Mouse (Mus musculus): ENCODE measurements around the gene Mrps16.

Gene Mrps16

DNA sequence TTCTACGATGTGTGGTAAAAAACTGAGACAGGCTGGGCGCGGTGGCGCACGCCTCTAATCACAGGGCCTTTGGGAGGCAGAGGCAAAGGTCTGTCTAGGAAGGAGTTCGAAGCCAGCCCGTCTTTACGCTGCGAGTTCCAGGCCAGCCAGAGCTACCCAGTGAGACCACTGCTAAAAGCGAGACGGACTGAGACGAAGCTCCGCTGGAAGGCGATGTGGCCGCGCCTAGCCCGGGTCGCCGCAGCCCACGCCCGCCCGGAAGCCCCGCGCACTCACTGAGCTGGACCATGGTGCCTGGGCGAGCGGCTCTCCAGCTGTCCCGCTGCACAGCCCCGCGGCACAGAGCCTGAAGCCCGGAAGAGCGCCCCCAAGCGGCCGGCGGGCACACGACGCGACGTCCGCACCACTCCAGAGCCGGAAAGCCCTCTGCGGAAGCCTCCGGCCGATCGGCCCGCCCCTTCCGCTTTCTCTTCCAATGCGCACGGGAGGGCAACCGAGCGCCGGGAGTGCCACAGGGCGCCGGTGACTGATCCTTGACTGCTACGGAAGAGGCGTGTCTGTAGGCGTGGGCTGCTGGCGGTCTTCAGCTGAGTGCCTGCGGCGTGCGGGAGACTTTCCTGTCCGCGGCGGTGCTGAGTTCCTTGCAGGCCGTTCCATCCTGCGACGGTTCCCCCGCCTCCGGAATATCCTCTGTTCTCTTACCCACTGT is at the start of gene Mrps16:
Gene Mrps16 (minus strand): TSS at position 430 of the 709 bp plus-strand sequence.
- DNase-seq, result peak; percentile 93

DNA sequence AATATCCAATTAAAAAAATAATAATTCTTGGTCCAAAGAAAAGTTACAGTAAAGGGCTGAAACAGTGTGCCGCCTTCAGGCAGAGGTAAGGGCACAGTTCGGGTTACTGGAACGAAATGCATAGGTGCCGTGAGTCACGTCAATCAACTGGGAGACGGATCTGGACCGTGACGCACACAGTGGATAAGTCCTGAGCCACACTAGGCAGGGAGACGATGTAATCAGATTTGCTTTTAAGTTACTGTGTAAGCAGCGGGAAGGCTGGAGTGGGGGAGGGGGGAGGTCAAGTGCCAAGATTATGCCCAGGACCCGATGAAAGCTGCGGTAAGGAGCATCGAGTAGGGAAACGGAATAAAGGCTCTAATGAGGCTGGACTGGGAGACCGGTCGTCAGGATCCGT is 48.8 kb upstream of the Mrps16 start:
- DNase-seq, result no peak

DNA sequence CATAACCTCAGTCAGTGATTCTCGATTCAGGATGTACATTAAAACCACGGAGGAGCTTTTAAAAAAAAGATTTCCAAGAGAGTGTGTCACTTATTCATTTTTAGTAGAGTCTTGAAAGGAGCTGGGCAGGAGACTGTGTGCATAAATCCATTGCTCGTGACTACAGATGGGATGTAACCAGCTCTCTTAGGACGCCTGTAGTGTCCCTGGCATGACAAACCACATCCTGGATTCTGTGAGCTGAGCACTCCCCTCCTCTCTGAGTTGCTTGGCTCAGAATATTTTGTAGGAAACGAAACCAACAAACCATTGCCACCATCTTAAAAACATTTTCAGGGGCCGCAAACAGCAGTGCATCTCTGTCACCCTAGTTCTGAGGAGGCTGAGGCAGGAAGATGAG is 43.5 kb upstream of the Mrps16 start:
- DNase-seq, result no peak

DNA sequence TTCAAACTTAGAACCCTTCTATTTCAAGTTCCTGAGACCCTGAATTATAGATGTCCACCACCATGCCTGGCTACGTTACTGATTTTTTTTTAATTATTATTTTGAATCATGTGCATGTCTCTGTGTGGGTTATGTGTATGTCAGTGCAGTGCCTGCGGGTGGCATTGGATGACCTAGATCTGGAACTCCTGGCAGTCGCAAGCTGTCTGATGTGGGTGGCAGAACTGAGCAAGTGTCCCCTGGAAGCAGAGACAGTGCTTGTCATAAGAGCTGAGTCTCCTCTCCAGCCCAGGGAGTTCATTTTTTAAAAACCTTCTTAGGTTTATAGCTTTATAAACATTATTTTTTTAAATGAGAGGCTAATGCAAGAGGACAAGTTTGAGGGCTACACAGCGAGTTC is 39.0 kb upstream of the Mrps16 start:
- DNase-seq, result no peak

DNA sequence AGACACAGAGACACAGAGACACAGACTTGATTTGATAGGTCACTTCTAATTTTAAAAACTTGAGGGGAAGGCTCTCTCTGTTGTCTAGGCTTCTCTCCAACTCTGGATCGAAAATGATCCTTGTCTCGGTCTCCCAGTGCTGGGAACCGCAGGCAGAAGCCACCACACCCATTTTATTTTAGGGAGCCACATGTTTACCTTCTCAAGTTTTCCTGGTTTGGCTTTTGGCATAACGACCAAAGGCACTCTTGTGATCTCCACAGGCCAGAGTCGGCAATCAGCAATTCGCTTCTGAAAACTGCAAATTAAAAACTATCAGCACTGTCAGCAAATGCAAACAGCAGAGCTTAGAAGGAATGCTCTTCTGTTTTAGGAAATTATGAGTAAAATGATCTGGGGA is 38.3 kb upstream of the Mrps16 start:
- DNase-seq, result no peak

DNA sequence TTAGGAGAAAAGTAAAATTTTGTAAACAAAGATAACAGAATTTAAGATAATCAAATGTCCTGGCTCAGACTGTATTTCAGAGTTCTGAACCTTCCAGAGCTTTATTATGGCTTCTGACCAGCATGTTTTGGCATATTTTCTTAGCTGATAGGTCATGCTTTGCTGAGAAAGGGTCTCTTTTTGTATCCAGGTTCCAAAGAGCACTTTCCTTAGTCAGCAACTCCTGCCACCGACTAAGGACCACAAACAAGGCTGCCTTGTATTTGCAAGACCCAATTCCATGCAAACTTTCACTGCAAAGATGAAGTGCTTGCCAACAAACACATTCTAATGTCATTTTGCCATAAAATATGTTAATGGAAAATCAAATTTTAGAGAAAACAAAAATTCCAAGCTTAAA is 36.4 kb upstream of the Mrps16 start:
- no peak for DNase-seq

DNA sequence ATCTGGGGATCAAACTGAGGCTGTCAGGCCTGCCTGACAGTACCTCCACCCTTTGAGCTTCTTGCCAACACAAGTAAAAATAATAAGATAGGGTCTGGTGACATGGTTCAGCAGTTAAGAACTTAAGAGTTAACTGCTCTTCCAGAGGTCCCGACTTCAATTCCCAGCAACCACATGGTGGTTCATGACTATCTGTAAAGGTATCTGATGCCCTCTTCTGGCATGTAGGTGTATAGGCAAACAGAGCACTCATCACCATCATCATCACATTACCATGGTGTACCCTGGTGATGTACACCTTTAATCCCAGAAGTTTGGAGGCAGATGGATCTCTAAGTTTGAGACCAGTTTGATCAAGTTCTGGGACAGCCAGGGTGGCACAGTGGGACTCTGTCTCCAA is 35.2 kb upstream of the Mrps16 start:
- DNase-seq, result no peak

DNA sequence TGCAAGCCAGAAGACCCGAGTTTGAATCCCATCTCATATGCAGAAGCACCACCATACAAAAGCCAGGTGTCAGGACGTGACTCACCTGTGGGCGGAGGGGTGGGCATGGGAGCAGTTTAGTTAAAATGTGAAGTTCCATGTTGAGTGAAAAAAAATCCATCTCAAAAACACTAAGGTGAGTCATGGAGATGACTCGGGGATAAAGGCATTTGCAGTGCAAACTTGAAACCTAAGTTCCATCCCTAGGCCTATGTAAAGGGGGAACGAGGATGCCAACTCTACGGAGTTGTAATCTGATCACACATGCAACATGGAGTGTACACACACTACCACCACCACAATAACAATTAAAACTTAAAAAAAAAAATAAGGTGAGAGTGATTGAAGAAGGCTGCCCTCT is 29.6 kb upstream of the Mrps16 start:
- no peak for DNase-seq

DNA sequence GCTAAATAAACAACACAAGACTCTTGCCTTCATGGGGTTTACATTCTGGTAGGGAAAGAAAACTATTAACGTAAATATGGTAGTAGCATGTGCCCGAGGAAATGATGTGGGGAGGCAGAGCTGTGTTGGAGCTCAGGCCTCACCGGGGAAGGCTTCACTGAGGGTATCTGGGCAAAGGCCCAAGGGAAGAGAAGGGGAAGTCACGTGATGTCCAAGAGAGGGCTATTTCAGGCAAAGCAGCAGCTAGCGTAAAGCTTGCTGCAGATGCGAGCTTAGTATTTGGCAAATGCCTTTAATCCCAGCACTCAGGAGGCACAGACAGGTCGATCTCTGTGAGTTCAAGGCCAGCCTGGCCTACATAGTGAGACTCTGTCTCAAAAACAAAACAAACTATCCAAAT is 28.8 kb upstream of the Mrps16 start:
- no peak for DNase-seq

DNA sequence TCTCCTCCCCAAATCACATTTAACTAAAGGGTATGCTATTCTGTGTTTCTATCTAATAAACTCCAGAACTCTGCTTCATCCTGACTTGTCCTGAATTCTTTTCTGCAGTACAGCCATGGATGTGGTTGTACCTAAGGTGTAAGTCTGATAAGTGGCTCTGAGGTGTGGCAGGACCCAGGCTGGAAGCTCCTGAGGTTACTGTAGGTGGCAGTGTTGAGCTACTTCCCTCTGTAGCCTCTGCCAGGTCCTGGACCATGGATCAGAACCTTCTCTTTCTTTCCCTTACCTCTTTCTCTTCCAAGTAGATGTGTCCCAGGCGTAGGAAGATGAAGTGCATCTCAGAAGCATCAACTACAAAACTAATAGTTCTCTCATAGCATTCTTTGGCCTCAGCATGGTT is 6.6 kb upstream of the Mrps16 start:
- peak; percentile 47 for DNase-seq

DNA sequence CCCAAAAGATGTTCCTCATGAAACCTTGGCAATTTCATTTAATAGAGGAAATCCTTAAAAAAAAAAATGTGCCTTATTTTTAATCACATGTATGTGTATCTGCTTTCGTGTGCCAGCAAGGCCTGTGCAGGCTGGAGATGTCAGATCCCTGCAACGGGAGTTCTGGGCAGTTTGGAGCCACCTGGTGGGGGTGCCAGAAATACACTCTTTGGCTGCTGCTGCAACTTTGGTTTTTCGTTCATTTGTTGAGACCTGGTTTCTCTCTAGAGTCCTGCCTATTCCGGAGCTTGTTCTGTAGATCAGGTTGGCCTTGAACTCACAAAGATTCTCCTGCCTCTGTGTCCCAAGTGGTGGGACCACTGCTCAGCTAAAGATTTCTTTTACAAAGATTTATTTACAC is 5.4 kb upstream of the Mrps16 start:
- peak; percentile 75 for DNase-seq

DNA sequence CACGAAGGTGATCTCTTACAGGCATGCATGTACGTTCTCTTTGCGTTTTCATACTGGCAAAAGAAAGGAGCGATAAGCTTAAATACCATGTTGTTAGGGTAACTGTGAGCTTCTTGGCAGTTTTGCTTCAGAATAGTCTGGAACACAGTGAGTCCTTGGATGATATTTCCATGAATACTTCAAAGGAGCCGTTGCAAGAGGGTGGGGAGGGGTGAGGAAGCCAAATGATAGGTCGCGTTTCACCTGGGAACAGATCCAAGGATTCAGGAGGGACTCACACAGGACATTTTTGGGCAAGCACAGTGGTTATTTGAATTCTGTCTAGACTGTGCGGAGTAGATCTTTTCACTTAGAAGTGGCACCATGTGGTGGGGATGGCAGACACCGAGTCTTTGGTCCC is 3.8 kb upstream of the Mrps16 start:
- DNase-seq, result no peak

DNA sequence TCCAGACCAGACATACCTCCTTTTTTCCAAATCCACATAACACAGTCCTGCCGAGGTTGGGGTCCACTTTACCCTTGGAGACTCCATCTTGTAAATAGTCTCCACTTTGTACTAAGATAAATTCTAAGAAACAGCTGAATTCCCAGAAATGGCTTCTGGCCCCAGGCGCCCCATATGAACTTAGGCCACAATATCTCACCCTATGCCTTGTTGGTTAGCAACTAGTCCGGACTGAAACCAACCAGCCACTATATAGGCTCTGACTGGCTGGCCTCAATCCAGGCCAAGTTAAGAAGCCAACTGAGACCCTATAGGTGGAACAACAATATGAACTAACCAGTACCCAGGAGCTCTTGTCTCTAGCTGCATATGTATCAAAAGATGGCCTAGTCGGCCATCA is 1.1 kb downstream of the Mrps16 start:
- no peak for DNase-seq

DNA sequence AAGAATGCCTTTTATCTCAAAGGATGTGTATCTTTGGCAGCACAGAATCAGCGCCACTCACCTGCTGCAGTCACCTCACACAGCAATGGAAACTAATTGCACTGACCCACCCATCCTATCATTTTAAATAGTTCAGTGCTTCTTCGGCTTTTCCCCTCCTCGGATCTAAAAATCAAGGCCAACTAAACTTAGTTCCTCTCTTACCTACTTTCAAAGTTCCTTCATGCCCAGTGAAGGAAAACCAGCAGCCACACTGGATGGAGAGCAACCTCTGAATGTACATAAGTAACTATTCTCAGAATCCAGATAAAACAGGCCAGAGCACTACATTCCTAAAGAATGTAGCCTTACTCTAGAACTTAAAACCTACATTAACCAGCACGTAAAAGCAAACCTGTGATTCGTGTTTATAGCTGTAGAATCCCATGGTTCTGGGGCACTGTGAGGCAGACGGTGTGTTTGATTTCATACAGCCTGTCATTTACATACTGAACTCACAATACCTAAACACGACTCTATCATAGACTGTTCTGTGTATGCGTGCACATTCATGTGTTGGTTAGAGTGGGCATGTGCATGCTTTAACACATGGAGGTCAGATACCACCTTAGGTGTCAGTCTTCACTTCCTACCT is 3.9 kb downstream of the Mrps16 start:
- DNase-seq, result no peak

DNA sequence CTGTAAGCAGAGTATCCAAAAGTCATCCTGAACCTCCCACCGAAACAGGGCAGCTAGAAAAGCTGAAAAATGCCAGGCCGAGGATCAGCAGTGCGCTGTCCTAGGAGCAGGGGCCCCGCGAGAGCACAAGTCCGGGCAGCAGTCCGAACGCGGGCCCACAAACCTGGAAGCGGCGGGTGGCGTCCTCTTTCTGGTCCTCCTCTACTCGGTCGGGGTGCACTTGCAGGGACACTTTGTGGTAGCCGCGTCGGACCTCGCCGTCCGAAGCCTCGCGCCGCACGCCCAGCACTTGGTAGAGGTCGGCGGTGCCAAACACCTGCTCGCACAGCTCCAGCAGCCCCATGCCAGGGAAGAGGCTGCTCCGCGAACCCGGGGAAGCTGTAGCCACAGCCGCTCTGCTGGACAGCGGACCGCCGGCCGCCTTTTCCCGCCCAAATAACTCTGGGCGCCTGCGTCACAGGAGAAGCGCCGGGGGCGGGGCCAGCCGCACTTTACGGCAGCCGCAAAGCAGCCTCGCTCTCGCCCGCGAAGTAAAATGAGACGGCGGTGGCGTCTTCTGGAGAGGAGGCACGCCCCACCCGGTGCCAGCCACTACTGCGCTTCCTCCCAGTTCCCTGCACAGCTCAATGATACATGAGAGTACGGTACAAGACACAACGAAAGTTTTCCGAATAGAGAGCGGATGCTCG is 4.8 kb downstream of the Mrps16 start, which contains the start of gene Dnajc9:
Gene Dnajc9 (minus strand): TSS at position 470 of the 689 bp plus-strand sequence.
- DNase-seq, result peak; percentile 97

DNA sequence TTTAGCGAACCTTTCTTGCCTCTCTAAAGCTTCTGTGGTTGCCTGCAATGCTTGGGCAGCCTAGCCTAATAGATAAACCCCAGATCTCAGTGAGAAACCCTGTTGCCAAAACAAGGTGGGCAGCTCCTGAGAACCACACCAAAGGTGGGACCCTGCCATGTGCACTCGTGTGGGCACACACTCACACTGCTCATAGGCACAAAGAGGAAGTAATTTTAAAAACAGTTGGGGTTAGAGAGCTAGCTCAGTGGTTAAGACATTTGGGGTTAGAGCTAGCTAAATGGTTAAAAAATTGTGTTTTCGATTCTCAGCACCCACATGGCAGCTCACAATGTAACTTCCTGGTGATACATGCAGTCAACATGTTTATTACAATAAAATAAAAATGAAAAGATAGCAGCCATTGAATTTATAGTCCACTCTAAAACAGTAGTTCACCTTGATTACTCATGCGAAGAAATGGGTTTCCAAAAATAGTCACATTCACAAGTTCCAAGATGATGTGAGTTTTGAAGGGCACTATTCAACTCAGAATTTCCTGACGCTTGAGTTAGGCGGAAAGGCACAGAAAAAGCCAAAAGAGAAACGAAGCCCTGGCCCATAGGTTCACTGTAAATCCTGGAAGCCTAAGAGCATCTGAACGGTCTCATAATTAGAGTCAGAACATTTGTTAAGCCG is 13.5 kb downstream of the Mrps16 start:
- DNase-seq, result no peak

DNA sequence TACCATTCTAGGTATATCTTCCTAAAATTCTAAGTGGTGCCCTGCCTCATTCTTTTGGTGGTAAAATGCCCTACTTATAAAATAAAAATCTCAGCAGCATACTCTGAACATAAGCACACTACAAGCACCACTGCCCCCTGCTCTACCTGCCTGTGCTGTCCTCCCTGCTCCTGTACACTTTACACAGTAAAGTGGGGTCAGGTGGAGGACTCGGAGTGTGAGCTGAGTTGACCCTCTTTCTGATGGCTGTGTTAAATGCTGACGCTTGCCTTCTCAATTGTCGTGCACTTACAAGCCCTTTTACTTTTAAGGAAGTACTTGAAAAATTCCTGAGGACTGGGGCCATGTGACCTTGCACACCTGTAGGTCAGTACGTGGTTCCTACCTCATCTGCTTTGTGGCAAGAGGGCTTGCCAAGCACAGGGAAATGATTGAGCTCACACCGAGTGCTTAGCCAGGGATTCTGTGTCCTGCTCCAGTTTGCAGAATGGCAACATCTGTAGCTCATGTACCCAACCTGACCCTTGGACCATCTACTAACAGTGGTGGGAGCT is 14.3 kb downstream of the Mrps16 start:
- DNase-seq, result no peak

DNA sequence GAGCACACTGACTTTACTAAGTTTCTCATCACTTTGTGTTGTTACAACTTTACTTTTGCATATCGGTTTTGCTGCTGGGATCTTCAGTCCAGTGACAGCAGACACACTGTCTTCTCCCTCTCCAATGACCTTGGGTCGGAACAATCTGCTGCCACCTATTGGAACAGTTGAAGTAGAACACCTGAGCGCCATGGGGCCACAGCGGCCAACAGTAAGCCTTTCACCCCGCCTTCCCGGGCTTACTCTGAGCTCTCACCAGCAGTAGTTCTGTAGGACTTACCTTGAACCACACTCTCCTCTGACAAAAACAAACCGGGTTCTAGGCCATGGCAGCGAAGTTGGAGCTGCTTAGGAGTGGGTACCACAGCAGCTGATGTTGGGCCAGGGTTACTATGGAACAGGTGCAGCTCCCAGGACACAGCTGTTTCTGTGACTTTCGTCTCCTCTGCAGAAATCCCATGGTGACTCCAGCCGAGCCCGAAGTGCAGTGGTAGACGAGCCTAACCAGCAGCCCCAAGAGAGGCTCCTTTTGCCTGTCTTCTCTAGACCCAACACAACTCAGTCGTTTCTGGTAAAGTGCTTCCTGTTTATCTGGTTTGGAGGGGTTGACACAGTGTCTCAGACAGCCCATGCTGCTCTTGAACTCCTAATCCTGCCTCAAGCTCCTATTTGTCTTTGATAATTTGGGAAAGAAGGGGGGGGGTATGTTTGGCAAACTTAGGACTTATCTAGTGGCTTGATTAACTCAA is 14.9 kb downstream of the Mrps16 start:
- peak; percentile 73 for DNase-seq

DNA sequence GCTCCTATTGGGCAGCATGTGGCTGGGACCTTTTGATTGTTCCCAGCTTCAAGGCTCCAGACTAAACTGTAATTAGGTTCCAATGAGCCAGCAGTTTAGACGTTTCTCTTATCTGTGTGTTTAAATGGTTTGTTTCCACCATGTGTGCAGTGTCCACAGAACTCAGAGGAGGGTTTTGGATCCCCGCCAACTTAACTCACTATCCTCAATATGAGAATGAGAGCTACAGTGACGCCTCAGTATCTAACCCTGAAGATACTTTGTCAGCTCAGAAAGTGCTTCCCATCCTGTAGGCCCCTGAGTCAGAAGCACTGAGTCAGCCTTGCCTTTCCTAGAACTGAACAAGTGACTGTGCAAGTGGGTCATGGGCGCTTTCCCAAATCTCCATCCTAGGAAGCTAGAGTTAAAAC is 16.3 kb downstream of the Mrps16 start:
- no peak for DNase-seq

DNA sequence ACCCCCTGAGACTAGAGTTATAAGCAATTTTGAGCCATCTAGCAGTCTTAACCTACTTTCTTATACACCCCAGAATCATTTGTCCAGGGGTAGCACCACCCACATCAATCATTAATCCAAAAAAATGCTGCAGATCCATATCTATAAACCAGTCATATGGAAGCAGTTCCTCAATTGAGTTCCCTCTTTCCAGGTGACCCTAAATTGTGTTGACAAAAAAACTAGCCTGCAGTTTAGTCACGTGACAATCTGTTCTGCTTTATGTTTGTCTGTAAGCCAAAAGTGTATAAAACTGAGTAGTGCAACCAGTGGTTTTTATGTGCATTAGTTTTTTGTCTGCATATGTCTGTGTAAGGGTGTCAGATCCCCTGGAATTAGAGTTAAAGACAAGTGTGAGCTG is 21.6 kb downstream of the Mrps16 start:
- no peak for DNase-seq

DNA sequence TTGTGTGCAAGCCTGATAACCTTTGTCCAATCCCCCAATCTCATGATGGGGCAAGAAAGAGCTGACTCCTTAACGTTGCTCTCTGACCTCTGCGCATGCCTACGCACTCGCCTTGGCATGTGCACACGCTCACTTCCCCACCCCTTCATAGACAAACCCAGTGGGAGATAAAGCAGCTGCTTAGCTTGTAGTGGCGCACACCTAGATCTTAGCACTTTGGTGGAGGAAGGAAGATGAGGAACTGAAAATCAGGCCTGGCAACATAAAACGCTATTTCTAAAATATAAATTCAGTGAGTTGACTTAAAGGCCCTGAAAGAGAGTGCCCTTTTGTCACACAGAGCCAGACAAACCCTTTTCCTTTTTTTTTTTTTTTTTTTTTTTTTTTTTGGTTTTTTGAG is 22.6 kb downstream of the Mrps16 start:
- no peak for DNase-seq

DNA sequence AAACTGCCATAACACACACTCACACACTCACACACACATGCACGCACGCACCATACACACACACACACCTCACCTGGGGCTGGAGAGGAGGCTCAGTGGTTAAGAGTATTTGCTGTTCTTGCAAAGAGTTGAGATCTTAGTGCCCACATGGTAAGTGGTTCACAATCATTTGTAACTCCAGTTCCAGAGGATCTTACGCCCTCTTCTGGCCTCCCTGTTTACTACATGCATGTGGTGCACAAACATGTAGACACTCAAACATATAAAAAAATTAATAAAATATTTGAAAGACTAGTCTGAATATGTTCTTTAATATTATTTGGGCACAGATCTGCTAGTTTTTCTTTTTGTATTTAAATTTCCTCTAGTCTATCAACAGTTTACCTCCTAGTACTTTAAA is 25.2 kb downstream of the Mrps16 start:
- peak; percentile 30 for DNase-seq

DNA sequence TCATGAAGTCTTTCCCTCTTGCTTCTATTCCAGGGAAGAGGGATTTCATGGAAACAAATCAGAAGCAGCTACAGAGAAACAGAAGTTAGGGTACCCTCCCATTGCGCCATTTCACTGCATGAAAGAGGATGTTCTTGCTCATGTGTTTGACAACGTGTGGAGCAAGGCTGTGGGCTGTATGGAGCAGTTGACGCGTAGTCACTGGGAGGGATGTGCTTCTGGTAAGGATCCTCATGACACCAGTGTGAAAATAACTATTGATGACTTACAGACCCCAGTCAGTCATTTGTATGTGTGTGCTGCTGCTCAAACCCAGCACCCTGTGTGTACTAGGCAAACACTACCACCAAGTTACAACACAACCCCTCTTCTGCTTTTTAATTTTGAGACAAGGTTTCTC is 30.2 kb downstream of the Mrps16 start:
- DNase-seq, result no peak
